Mouse (Mus musculus) MEL (cell line): Measurements from ENCODE around the gene Arhgap24. TPM values are rescaled to one million over a fixed set of nuclear protein-coding genes. Genes with fewer than 3 reads are reported as not detected.

ENCODE experiments used
- DNase-seq: peaks from one replicate; pipeline ENCODE4 v3.0.0; 2011; ENCODE audit warnings: low read depth, low spot score
- H3K27ac ChIP-seq: 2 replicates; pipeline ENCODE4 v1.5.1; 2012; ENCODE audit warnings: low read depth, mild to moderate bottlenecking, control low read depth, low read length, moderate library complexity; ENCODE audit not compliant: control insufficient read depth
- H3K27me3 ChIP-seq, 2 experiments: fragments of 150-350 bp in 1 of 2; sonication (generic) in 1 of 2; 2 replicates each; pipeline ENCODE4 v1.6.1; 2012; ENCODE audit warnings: low read length in 2 of 2, mild to moderate bottlenecking in 2 of 2, improper control_type of control experiment in 1 of 2, moderate library complexity in 1 of 2; ENCODE audit not compliant: insufficient read depth in 2 of 2, control insufficient read depth in 1 of 2
- H3K36me3 ChIP-seq, 2 experiments: 2 replicates each; pipeline ENCODE4 v1.6.1; 2012 to 2014; ENCODE audit warnings: low read length in 2 of 2, improper control_type of control experiment in 1 of 2, inconsistent platforms in 1 of 2, mild to moderate bottlenecking in 1 of 2; ENCODE audit not compliant: insufficient read depth in 2 of 2, control insufficient read depth in 1 of 2
- H3K4me1 ChIP-seq, 2 experiments: fragments of 150-350 bp in 1 of 2; sonication (generic) in 1 of 2; 2 replicates each; pipeline ENCODE4 v1.6.1; 2012; ENCODE audit warnings: low read length in 2 of 2, improper control_type of control experiment in 1 of 2, mild to moderate bottlenecking in 1 of 2; ENCODE audit not compliant: insufficient read depth in 2 of 2, control insufficient read depth in 1 of 2
- H3K4me3 ChIP-seq, 2 experiments: fragments of 150-350 bp in 1 of 2; sonication (generic) in 1 of 2; 2 replicates each; pipeline ENCODE4 v1.5.1; 2012; ENCODE audit warnings: low read depth in 2 of 2, low read length in 2 of 2, mild to moderate bottlenecking in 2 of 2, moderate library complexity in 2 of 2, control low read depth in 1 of 2, improper control_type of control experiment in 1 of 2; ENCODE audit not compliant: control insufficient read depth in 1 of 2, insufficient read depth in 1 of 2
- H3K79me2 ChIP-seq: 2 replicates; pipeline ENCODE4 v1.6.1; 2012; ENCODE audit warnings: mild to moderate bottlenecking, low read length, moderate library complexity; ENCODE audit not compliant: control insufficient read depth, poor library complexity, insufficient read depth
- H3K9ac ChIP-seq: 2 replicates; pipeline ENCODE4 v1.6.1; 2012; ENCODE audit warnings: low read depth, mild to moderate bottlenecking, control low read depth, low read length, moderate library complexity; ENCODE audit not compliant: control insufficient read depth, poor library complexity, severe bottlenecking
- H3K9me3 ChIP-seq: fragments of 150-350 bp; sonication (generic); replicated peaks from 2 replicates; pipeline ENCODE4 v1.6.1; 2012; ENCODE audit warnings: mild to moderate bottlenecking, low read length, improper control_type of control experiment, moderate library complexity; ENCODE audit not compliant: insufficient read depth
- BHLHE40 ChIP-seq: IDR thresholded peaks from 2 replicates; pipeline ENCODE4 v1.6.1; 2012; ENCODE audit warnings: low read depth, mild to moderate bottlenecking, inconsistent platforms, low read length, improper control_type of control experiment, borderline replicate concordance
- CHD1 ChIP-seq: IDR thresholded peaks from 2 replicates; pipeline ENCODE4 v1.6.1; 2012; ENCODE audit warnings: low read depth, mild to moderate bottlenecking, inconsistent platforms, low read length, improper control_type of control experiment
- CTCF ChIP-seq, 3 experiments: IDR thresholded peaks in 2 of 3; conservative IDR thresholded peaks in 1 of 3; 2 replicates each; pipeline ENCODE4 v1.5.1; 2011 to 2012; ENCODE audit warnings: low read length in 3 of 3, low read depth in 2 of 3, mild to moderate bottlenecking in 2 of 3, improper control_type of control experiment in 1 of 3, inconsistent platforms in 1 of 3, mixed read lengths in 1 of 3, moderate library complexity in 1 of 3; ENCODE audit not compliant: control insufficient read depth in 1 of 3, insufficient read depth in 1 of 3, poor library complexity in 1 of 3, severe bottlenecking in 1 of 3
- ELF1 ChIP-seq: IDR thresholded peaks from 2 replicates; pipeline ENCODE4 v1.6.1; 2014; ENCODE audit warnings: low read depth, mild to moderate bottlenecking, inconsistent platforms, low read length, improper control_type of control experiment, moderate library complexity
- EP300 ChIP-seq, 2 experiments: IDR thresholded peaks; 2 replicates each; pipeline ENCODE4 v1.6.1; 2011; ENCODE audit warnings: improper control_type of control experiment in 2 of 2, low read length in 2 of 2, low read depth in 1 of 2, mild to moderate bottlenecking in 1 of 2
- ETS1 ChIP-seq: IDR thresholded peaks from 2 replicates; pipeline ENCODE4 v1.6.1; 2012; ENCODE audit warnings: low read depth, mild to moderate bottlenecking, inconsistent platforms, low read length, improper control_type of control experiment, moderate library complexity
- GABPA ChIP-seq: IDR thresholded peaks from 2 replicates; pipeline ENCODE4 v1.6.1; 2012; ENCODE audit warnings: low read depth, mild to moderate bottlenecking, inconsistent platforms, low read length, improper control_type of control experiment, moderate library complexity
- GATA1 ChIP-seq: IDR thresholded peaks from 2 replicates; pipeline ENCODE4 v1.6.1; 2011; ENCODE audit warnings: low read depth, low read length, improper control_type of control experiment
- HCFC1 ChIP-seq: IDR thresholded peaks from 2 replicates; pipeline ENCODE4 v1.6.1; 2012; ENCODE audit warnings: low read depth, mild to moderate bottlenecking, inconsistent platforms, low read length, improper control_type of control experiment, moderate library complexity
- JUND ChIP-seq: IDR thresholded peaks from 2 replicates; pipeline ENCODE4 v1.6.1; 2011; ENCODE audit warnings: low read depth, mild to moderate bottlenecking, improper control_type of control experiment, low read length
- KAT2A ChIP-seq: conservative IDR thresholded peaks from 2 replicates; pipeline ENCODE4 v1.6.1; 2012; ENCODE audit warnings: low read depth, low read length, improper control_type of control experiment, inconsistent platforms
- MAX ChIP-seq: IDR thresholded peaks from 2 replicates; pipeline ENCODE4 v1.6.1; 2011; ENCODE audit warnings: low read length, improper control_type of control experiment
- MAZ ChIP-seq: IDR thresholded peaks from 2 replicates; pipeline ENCODE4 v1.6.1; 2012; ENCODE audit warnings: low read depth, mild to moderate bottlenecking, inconsistent platforms, low read length, improper control_type of control experiment
- MXI1 ChIP-seq: IDR thresholded peaks from 2 replicates; pipeline ENCODE4 v1.6.1; 2011; ENCODE audit warnings: mild to moderate bottlenecking, low read depth, low read length, improper control_type of control experiment
- MYB ChIP-seq: IDR thresholded peaks from 2 replicates; pipeline ENCODE4 v1.6.1; 2011; ENCODE audit warnings: mild to moderate bottlenecking, low read depth, low read length, improper control_type of control experiment
- MYC ChIP-seq: IDR thresholded peaks from 2 replicates; pipeline ENCODE4 v1.6.1; 2011; ENCODE audit warnings: low read depth, mild to moderate bottlenecking, low read length, improper control_type of control experiment, moderate library complexity
- NRF1 ChIP-seq: IDR thresholded peaks from 2 replicates; pipeline ENCODE4 v1.6.1; 2014; ENCODE audit warnings: low read depth, mild to moderate bottlenecking, inconsistent platforms, low read length, improper control_type of control experiment, moderate library complexity; ENCODE audit not compliant: poor library complexity, insufficient read depth, severe bottlenecking
- POLR2AphosphoS5 ChIP-seq: IDR thresholded peaks from 2 replicates; pipeline ENCODE4 v1.6.1; 2012; ENCODE audit warnings: low read depth, borderline replicate concordance, mild to moderate bottlenecking, inconsistent platforms, low read length, moderate library complexity, mixed read lengths
- RCOR1 ChIP-seq: IDR thresholded peaks from 2 replicates; pipeline ENCODE4 v1.6.1; 2012; ENCODE audit warnings: low read depth, mild to moderate bottlenecking, inconsistent platforms, low read length, improper control_type of control experiment
- SMC3 ChIP-seq: IDR thresholded peaks from 2 replicates; pipeline ENCODE4 v1.6.1; 2011; ENCODE audit warnings: low read depth, low read length, improper control_type of control experiment
- TBP ChIP-seq: IDR thresholded peaks from 2 replicates; pipeline ENCODE4 v1.8.0; 2011; ENCODE audit warnings: low read depth, low read length, improper control_type of control experiment
- TCF12 ChIP-seq: IDR thresholded peaks from 2 replicates; pipeline ENCODE4 v1.6.1; 2014; ENCODE audit warnings: low read depth, mild to moderate bottlenecking, inconsistent platforms, low read length, improper control_type of control experiment, moderate library complexity
- UBTF ChIP-seq: IDR thresholded peaks from 2 replicates; pipeline ENCODE4 v1.6.1; 2012; ENCODE audit warnings: low read depth, mild to moderate bottlenecking, inconsistent platforms, low read length, improper control_type of control experiment, moderate library complexity, borderline replicate concordance; ENCODE audit not compliant: insufficient read depth
- USF2 ChIP-seq, 2 experiments: IDR thresholded peaks; 2 replicates each; pipeline ENCODE4 v1.6.1; 2011 to 2012; ENCODE audit warnings: improper control_type of control experiment in 2 of 2, low read length in 2 of 2, borderline replicate concordance in 1 of 2, inconsistent platforms in 1 of 2, low read depth in 1 of 2, mild to moderate bottlenecking in 1 of 2; ENCODE audit not compliant: insufficient read depth in 1 of 2
- ZMIZ1 ChIP-seq: IDR thresholded peaks from 2 replicates; pipeline ENCODE4 v1.6.1; 2012; ENCODE audit warnings: low read depth, mild to moderate bottlenecking, inconsistent platforms, low read length, improper control_type of control experiment, moderate library complexity
- polyA plus RNA-seq, 2 experiments: library from polyadenylated mRNA; stranded (reverse) in 1 of 2; unstranded in 1 of 2; fragments of >175 nt in 1 of 2; fragments of >200 nt in 1 of 2; gene quantifications; 2 replicates each; pipeline versions ENCODE4 v1.2.1 to v1.2.4; 2012; ENCODE audit warnings: low replicate concordance in 2 of 2, low read depth in 1 of 2; ENCODE audit not compliant: insufficient read length in 2 of 2, insufficient read depth in 1 of 2, missing spikeins in 1 of 2
- total RNA-seq: library from RNA; depleted of rRNA; stranded (reverse); fragments of 300-350 nt; gene quantifications from 2 replicates; pipeline ENCODE4 v1.2.3, GENCODE M21; 2012

The Arhgap24 gene
- total and polyA plus RNA-seq, 3 experiments, result not detected

DNA sequence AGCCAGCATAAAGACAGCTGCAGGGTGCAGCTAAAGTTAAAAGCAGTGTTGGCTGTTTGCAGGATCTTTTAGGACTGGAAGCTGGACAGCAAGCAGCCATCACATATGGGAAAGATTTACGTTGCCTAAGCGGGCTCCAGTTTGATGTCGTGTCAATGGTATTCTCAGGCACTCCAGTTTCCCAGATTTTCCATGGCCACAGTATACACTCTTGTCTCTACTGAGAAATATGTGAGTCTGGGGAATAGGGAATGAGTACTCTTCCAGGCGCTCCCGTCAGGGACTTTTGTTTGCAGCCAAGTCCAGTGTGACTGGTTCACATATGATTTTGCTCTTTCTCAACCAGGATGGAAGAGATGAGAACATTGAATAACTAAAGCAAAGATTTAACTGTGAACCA is 254.9 kb downstream of the Arhgap24 start:
- Histone ChIP-seq H3K4me1 (no peaks in the 10 kb centered on the region), H3K27ac (no peak overlapping the region), H3K79me2 (no peaks in the 10 kb centered on the region), H3K9me3 (no peaks in the 10 kb centered on the region), H3K9ac (no peak overlapping the region), H3K27me3 (no peaks in the 10 kb centered on the region), H3K4me3 (no peak overlapping the region), H3K36me3 (no peaks in the 10 kb centered on the region)
- DNase-seq, result no peak
- no peak for TF ChIP-seq TCF12
- no peak for TF ChIP-seq SMC3
- TF ChIP-seq MAX, result no peak
- no peak for TF ChIP-seq CTCF (IDR thresholded peaks at IDR 0.05 in 2 of 3, conservative IDR thresholded peaks at IDR 0.05 in 1 of 3; ENCODE audit: control insufficient read depth in 1 of 3, insufficient read depth in 1 of 3, low read depth in 2 of 3, low read length in 3 of 3, poor library complexity in 1 of 3, severe bottlenecking in 1 of 3)
- TF ChIP-seq POLR2AphosphoS5, result no peak
- TF ChIP-seq MAZ, result no peak
- no peak for TF ChIP-seq RCOR1
- TF ChIP-seq TBP, result no peak
- TF ChIP-seq GATA1, result no peak

DNA sequence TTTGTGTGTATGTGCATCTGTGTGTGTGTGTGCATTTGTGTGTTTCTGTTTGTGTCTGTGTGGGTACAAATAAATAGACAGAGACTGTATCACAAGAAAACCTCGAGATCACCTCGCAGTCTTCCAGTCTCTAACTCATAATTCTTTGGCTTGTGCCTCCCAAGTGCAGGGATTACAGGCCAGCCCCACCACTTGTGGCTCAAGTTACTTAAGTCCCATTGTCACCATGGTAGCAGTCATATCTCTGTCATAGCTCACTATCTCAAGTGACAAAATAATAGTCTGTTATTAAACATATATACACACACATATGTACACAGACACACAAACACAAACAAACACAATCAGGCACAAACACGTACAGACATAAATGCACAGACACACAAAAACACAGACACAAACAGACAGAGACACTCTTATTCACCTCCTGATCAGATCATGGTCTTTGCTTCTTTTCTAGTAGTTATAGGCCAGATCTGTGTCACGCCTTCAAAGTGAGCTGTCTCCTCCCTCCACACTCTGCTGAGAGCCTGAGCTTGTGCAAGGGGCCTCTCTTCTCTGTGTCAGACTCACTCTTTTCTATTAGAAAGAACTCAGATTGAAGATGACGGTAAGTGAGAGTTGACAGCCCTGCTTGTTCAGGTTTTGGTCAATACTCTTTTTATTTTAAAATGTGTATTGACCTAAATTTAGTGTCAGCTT is 261.5 kb downstream of the Arhgap24 start:
- no peaks in the 10 kb centered on the region for H3K27me3 ChIP-seq
- TF ChIP-seq JUND, result no peak
- TF ChIP-seq GABPA, result no peak
- TF ChIP-seq MYB, result no peak
- TF ChIP-seq, all 39 proteins: peak for 0
- Histone ChIP-seq H3K4me3 (no peak overlapping the region), H3K9ac (no peak overlapping the region), H3K4me1 (no peaks in the 10 kb centered on the region), H3K9me3 (no peaks in the 10 kb centered on the region), H3K27ac (no peak overlapping the region), H3K36me3 (no peaks in the 10 kb centered on the region), H3K79me2 (no peaks in the 10 kb centered on the region; the same call in 1 of the 2 replicates)
- DNase-seq, result no peak

GRCm38 (mm10) chr5:102743436-102743835 is 262.2 kb downstream of the Arhgap24 start:
- H3K4me1 ChIP-seq, result no peaks in the 10 kb centered on the region
- H3K79me2 ChIP-seq, result no peaks in the 10 kb centered on the region; the same call in 1 of the 2 replicates
- TF ChIP-seq MYB, result no peak
- TF ChIP-seq BHLHE40, result no peak
- TF ChIP-seq KAT2A, result no peak
- no peak for TF ChIP-seq MXI1
- no peak for TF ChIP-seq SMC3
- no peak for TF ChIP-seq CHD1
- no peak for TF ChIP-seq TBP
- TF ChIP-seq USF2 (IDR thresholded peaks at IDR 0.05; ENCODE audit: borderline replicate concordance in 1 of 2, insufficient read depth in 1 of 2, low read depth in 1 of 2, low read length in 2 of 2), result no peak
- no peak for TF ChIP-seq HCFC1
- no peak for TF ChIP-seq ETS1
- TF ChIP-seq MAZ, result no peak
- no peak for TF ChIP-seq ELF1
- TF ChIP-seq NRF1, result no peak
- TF ChIP-seq ZMIZ1, result no peak
- TF ChIP-seq EP300 (IDR thresholded peaks at IDR 0.05; ENCODE audit: low read depth in 1 of 2, low read length in 2 of 2), result no peak
- TF ChIP-seq CTCF (IDR thresholded peaks at IDR 0.05 in 2 of 3, conservative IDR thresholded peaks at IDR 0.05 in 1 of 3; ENCODE audit: control insufficient read depth in 1 of 3, insufficient read depth in 1 of 3, low read depth in 2 of 3, low read length in 3 of 3, poor library complexity in 1 of 3, severe bottlenecking in 1 of 3), result no peak
- no peak for TF ChIP-seq GABPA
- TF ChIP-seq UBTF, result no peak
- TF ChIP-seq MYC, result no peak
- no peak overlapping the region for H3K9ac ChIP-seq
- no peaks in the 10 kb centered on the region for H3K36me3 ChIP-seq
- no peak for DNase-seq
- H3K27ac ChIP-seq, result no peak overlapping the region
- H3K9me3 ChIP-seq, result no peaks in the 10 kb centered on the region
- H3K27me3 ChIP-seq, result no peaks in the 10 kb centered on the region
- no peak overlapping the region for H3K4me3 ChIP-seq
